Comparison of ENCODE assay signal across 8 mouse cellular contexts in genomic region chr7:44986879-44987718, GRCm38 (mm10). TPM values are rescaled to one million over a fixed set of nuclear protein-coding genes. Genes with fewer than 3 reads are reported as not detected.
DNase-seq lines count a peak whose midpoint lies in the region; ATAC-seq and TF ChIP-seq lines count a peak whose summit lies in the region.

No protein-coding gene starts in this region.

- H3K4me2 ChIP-seq in embryonic facial prominence, embryonic 13.5 days: peak overlapping the region; percentile 67
- H3K4me2 ChIP-seq in limb, embryonic 11.5 days (ENCODE audit: low read depth, severe bottlenecking): peak overlapping the region; percentile 73
- peak overlapping the region; percentile 79 for H3K4me2 ChIP-seq in neural tube, embryonic 14.5 days (ENCODE audit: low read depth, low read length)

- peak overlapping the region; percentile 56 for H3K4me3 ChIP-seq in left cerebral cortex, adult 2 months
- H3K4me3 ChIP-seq in embryonic facial prominence, embryonic 13.5 days: peak overlapping the region; percentile 97
- peak overlapping the region; percentile 70 for H3K4me3 ChIP-seq in limb, embryonic 11.5 days (ENCODE audit: low read depth, low read length)
- peak overlapping the region; percentile 90 for H3K4me3 ChIP-seq in neural tube, embryonic 14.5 days (ENCODE audit: low read depth, low read length)

- peak overlapping the region; percentile 88 for H3K27ac ChIP-seq in left cerebral cortex, adult 2 months
- peak overlapping the region; percentile 96 for H3K27ac ChIP-seq in embryonic facial prominence, embryonic 13.5 days
- peak overlapping the region; percentile 91 for H3K27ac ChIP-seq in limb, embryonic 11.5 days (replicated peaks; ENCODE audit: low read depth, low read length)
- H3K27ac ChIP-seq in neural tube, embryonic 14.5 days (ENCODE audit: low read depth, low read length): peak overlapping the region; percentile 85

- peaks cover 41% of the 10 kb centered on the region for H3K36me3 ChIP-seq in embryonic facial prominence, embryonic 13.5 days
- peaks cover 2% of the 10 kb centered on the region for H3K36me3 ChIP-seq in limb, embryonic 11.5 days (ENCODE audit: control insufficient read depth, insufficient read depth, low read length)
- peaks cover 1% of the 10 kb centered on the region for H3K36me3 ChIP-seq in neural tube, embryonic 14.5 days (ENCODE audit: control insufficient read depth, insufficient read depth, low read length)

- no peaks in the 10 kb centered on the region for H3K9me3 ChIP-seq in embryonic facial prominence, embryonic 13.5 days
- H3K9me3 ChIP-seq in limb, embryonic 11.5 days (ENCODE audit: control insufficient read depth, low read length): no peaks in the 10 kb centered on the region
- no peaks in the 10 kb centered on the region for H3K9me3 ChIP-seq in neural tube, embryonic 14.5 days (ENCODE audit: control insufficient read depth, low read length)

- no peak for ATAC-seq in embryonic facial prominence, embryonic 13.5 days (ENCODE audit: insufficient number of reproducible peaks, insufficient read depth, low FRiP score, low TSS enrichment, low read depth)
- peak; percentile 36 for ATAC-seq in limb, embryonic 11.5 days (ENCODE audit: insufficient number of reproducible peaks, low FRiP score, low TSS enrichment, low read depth)
- peak; percentile 12 for ATAC-seq in neural tube, embryonic 14.5 days (ENCODE audit: low read depth)
- no peak for ATAC-seq in activated CD4-positive, CD25-positive, alpha-beta regulatory T cell, adult 4 months

- WGBS in embryonic facial prominence, embryonic 13.5 days: under 1% methylated on average over 29 of the region's 29 CpGs
- WGBS in limb, embryonic 11.5 days: under 1% methylated on average over 29 of the region's 29 CpGs
- under 1% methylated on average over 29 of the region's 29 CpGs for WGBS in neural tube, embryonic 14.5 days

- peak overlapping the region; percentile 89 for H3K9ac ChIP-seq in embryonic facial prominence, embryonic 13.5 days
- peak overlapping the region; percentile 94 for H3K9ac ChIP-seq in limb, embryonic 11.5 days (ENCODE audit: low read length)
- peak overlapping the region; percentile 76 for H3K9ac ChIP-seq in neural tube, embryonic 14.5 days (replicated peaks; ENCODE audit: low read depth, low read length)

- no peaks in the 10 kb centered on the region for H3K27me3 ChIP-seq in embryonic facial prominence, embryonic 13.5 days
- no peaks in the 10 kb centered on the region for H3K27me3 ChIP-seq in limb, embryonic 11.5 days (ENCODE audit: control insufficient read depth, insufficient read depth, low read length)
- no peaks in the 10 kb centered on the region for H3K27me3 ChIP-seq in neural tube, embryonic 14.5 days (ENCODE audit: control insufficient read depth, insufficient read depth, low read length)

- TF ChIP-seq CTCF in left cerebral cortex, adult 2 months (IDR thresholded peaks at IDR 0.05): no peak

- H3K4me1 ChIP-seq in embryonic facial prominence, embryonic 13.5 days: peaks cover 33% of the 10 kb centered on the region
- H3K4me1 ChIP-seq in limb, embryonic 11.5 days (ENCODE audit: control insufficient read depth, insufficient read depth, low read length): peaks cover 9% of the 10 kb centered on the region
- H3K4me1 ChIP-seq in neural tube, embryonic 14.5 days (ENCODE audit: control insufficient read depth, insufficient read depth, low read length): peaks cover 26% of the 10 kb centered on the region

- intact Hi-C loops in left cerebral cortex, adult 2 months (cut with DNase I): no loop called here

- no peak for DNase-seq in left cerebral cortex, adult 2 months (ENCODE audit: extremely low spot score in 1 of 2, low spot score in 2 of 2)
- no peak for DNase-seq in left cerebral cortex, adult 18-20 months (ENCODE audit: low spot score in 2 of 2)
- peak; percentile 86 for DNase-seq in limb, embryonic 11.5 days (ENCODE audit: low spot score)
- DNase-seq in right cerebral cortex, adult 18-20 months: no peak
- no peak for DNase-seq in ovary, postnatal 10 days (ENCODE audit: low spot score)

RNA-seq across cellular contexts. Expression of gene Prmt1, which starts 0.7 kb away (rescaled TPM):
- 100 to 1,000 TPM; 143 to 150 TPM for total RNA-seq in left cerebral cortex, adult 2 months (2021)
- 100 to 1,000 TPM; 174 to 178 TPM for total RNA-seq in left cerebral cortex, adult 18-20 months (2021)
- 534 and 684 TPM in 2 replicates for polyA plus RNA-seq in embryonic facial prominence, embryonic 13.5 days (2015; fragmentation: Nextera tagmentation; extraction: Ambion mirVana)
- 332 and 334 TPM in 2 replicates for polyA plus RNA-seq in limb, embryonic 11.5 days (2014; fragmentation: Nextera tagmentation; extraction: Ambion mirVana)
- 189 and 206 TPM in 2 replicates for polyA plus RNA-seq in neural tube, embryonic 14.5 days (2014; fragmentation: Nextera tagmentation; extraction: Ambion mirVana)
- 100 to 1,000 TPM in 1 of 2 experiments, 10 to 100 TPM in 1; 38.0 to 103 TPM for polyA plus RNA-seq in activated CD4-positive, CD25-positive, alpha-beta regulatory T cell, adult 4 months (2017; shearing (Covaris generic))

RNA-seq across cellular contexts. Expression of gene Irf3, which starts 10.3 kb away (rescaled TPM):
- 10 to 100 TPM; 36.4 to 36.9 TPM for total RNA-seq in left cerebral cortex, adult 2 months (2021)
- 10 to 100 TPM; 35.2 to 41.9 TPM for total RNA-seq in left cerebral cortex, adult 18-20 months (2021)
- polyA plus RNA-seq in embryonic facial prominence, embryonic 13.5 days (2015; fragmentation: Nextera tagmentation; extraction: Ambion mirVana): 92.0 and 99.7 TPM in 2 replicates
- polyA plus RNA-seq in limb, embryonic 11.5 days (2014; fragmentation: Nextera tagmentation; extraction: Ambion mirVana): 73.9 and 83.5 TPM in 2 replicates
- polyA plus RNA-seq in neural tube, embryonic 14.5 days (2014; fragmentation: Nextera tagmentation; extraction: Ambion mirVana): 53.8 and 60.2 TPM in 2 replicates
- polyA plus RNA-seq in activated CD4-positive, CD25-positive, alpha-beta regulatory T cell, adult 4 months (2017; shearing (Covaris generic)): 100 to 1,000 TPM in 1 of 2 experiments, 10 to 100 TPM in 1; 88.9 to 129 TPM

RNA-seq across cellular contexts. Expression of gene Bcl2l12, which starts 11.4 kb away (rescaled TPM):
- 1 to 10 TPM; 3.0 to 3.8 TPM for total RNA-seq in left cerebral cortex, adult 2 months (2021)
- 1 to 10 TPM; 2.8 to 3.8 TPM for total RNA-seq in left cerebral cortex, adult 18-20 months (2021)
- polyA plus RNA-seq in embryonic facial prominence, embryonic 13.5 days (2015; fragmentation: Nextera tagmentation; extraction: Ambion mirVana): 73.6 and 83.2 TPM in 2 replicates
- polyA plus RNA-seq in limb, embryonic 11.5 days (2014; fragmentation: Nextera tagmentation; extraction: Ambion mirVana): 91.7 and 91.9 TPM in 2 replicates
- polyA plus RNA-seq in neural tube, embryonic 14.5 days (2014; fragmentation: Nextera tagmentation; extraction: Ambion mirVana): 6.4 and 9.5 TPM in 2 replicates
- polyA plus RNA-seq in activated CD4-positive, CD25-positive, alpha-beta regulatory T cell, adult 4 months (2017; shearing (Covaris generic)): 10 to 100 TPM; 18.4 to 31.8 TPM

RNA-seq across cellular contexts. Expression of gene Cpt1c, which starts 12.4 kb away (rescaled TPM):
- 100 to 1,000 TPM in 1 of 2 experiments, 10 to 100 TPM in 1; 97.9 to 102 TPM for total RNA-seq in left cerebral cortex, adult 2 months (2021)
- total RNA-seq in left cerebral cortex, adult 18-20 months (2021): 10 to 100 TPM; 98.3 to 98.4 TPM
- 32.0 and 39.1 TPM in 2 replicates for polyA plus RNA-seq in embryonic facial prominence, embryonic 13.5 days (2015; fragmentation: Nextera tagmentation; extraction: Ambion mirVana)
- polyA plus RNA-seq in limb, embryonic 11.5 days (2014; fragmentation: Nextera tagmentation; extraction: Ambion mirVana): 17.5 and 22.1 TPM in 2 replicates
- 54.3 and 60.3 TPM in 2 replicates for polyA plus RNA-seq in neural tube, embryonic 14.5 days (2014; fragmentation: Nextera tagmentation; extraction: Ambion mirVana)
- under 1 TPM; 0.80 to 0.98 TPM for polyA plus RNA-seq in activated CD4-positive, CD25-positive, alpha-beta regulatory T cell, adult 4 months (2017; shearing (Covaris generic))

RNA-seq across cellular contexts. Expression of gene Scaf1, which starts 29.1 kb away (rescaled TPM):
- 100 to 1,000 TPM; 170 to 181 TPM for total RNA-seq in left cerebral cortex, adult 2 months (2021)
- total RNA-seq in left cerebral cortex, adult 18-20 months (2021): 100 to 1,000 TPM; 159 to 163 TPM
- polyA plus RNA-seq in embryonic facial prominence, embryonic 13.5 days (2015; fragmentation: Nextera tagmentation; extraction: Ambion mirVana): 38.6 and 40.2 TPM in 2 replicates
- 52.0 and 60.3 TPM in 2 replicates for polyA plus RNA-seq in limb, embryonic 11.5 days (2014; fragmentation: Nextera tagmentation; extraction: Ambion mirVana)
- 61.6 and 68.6 TPM in 2 replicates for polyA plus RNA-seq in neural tube, embryonic 14.5 days (2014; fragmentation: Nextera tagmentation; extraction: Ambion mirVana)
- 1 to 10 TPM; 8.6 to 8.7 TPM for polyA plus RNA-seq in activated CD4-positive, CD25-positive, alpha-beta regulatory T cell, adult 4 months (2017; shearing (Covaris generic))

Comparison
In these comparisons a context has a peak if more than half of its experiments do, and no peak if none do; other contexts are left out.
1. ATAC-seq: peak in limb, embryonic 11.5 days (single experiment) and neural tube, embryonic 14.5 days (single experiment); none in embryonic facial prominence, embryonic 13.5 days (single experiment) and activated CD4-positive, CD25-positive, alpha-beta regulatory T cell, adult 4 months (single experiment).
2. Peak in every context shown above with its lines, with median percentiles within 50 percentile points of each other: H3K27ac ChIP-seq, H3K4me3 ChIP-seq, H3K4me2 ChIP-seq and H3K9ac ChIP-seq.